Mouse (Mus musculus) G1E-ER4 (cell line): Measurements from ENCODE around the gene Dchs1. TPM values are rescaled to one million over a fixed set of nuclear protein-coding genes. Genes with fewer than 3 reads are reported as not detected.

Source experiments
- GATA1 ChIP-seq: IDR thresholded peaks from one replicate; pipeline ENCODE4 v1.8.0; 2012; ENCODE audit warnings: low read length, inconsistent platforms
- polyA plus RNA-seq: library from polyadenylated mRNA; stranded (reverse); fragments of >175 nt; gene quantifications from 2 replicates; pipeline ENCODE4 v1.2.3, GENCODE M21; 2012

Dchs1 gene
- polyA plus RNA-seq, 1 experiment, result not detected

DNA sequence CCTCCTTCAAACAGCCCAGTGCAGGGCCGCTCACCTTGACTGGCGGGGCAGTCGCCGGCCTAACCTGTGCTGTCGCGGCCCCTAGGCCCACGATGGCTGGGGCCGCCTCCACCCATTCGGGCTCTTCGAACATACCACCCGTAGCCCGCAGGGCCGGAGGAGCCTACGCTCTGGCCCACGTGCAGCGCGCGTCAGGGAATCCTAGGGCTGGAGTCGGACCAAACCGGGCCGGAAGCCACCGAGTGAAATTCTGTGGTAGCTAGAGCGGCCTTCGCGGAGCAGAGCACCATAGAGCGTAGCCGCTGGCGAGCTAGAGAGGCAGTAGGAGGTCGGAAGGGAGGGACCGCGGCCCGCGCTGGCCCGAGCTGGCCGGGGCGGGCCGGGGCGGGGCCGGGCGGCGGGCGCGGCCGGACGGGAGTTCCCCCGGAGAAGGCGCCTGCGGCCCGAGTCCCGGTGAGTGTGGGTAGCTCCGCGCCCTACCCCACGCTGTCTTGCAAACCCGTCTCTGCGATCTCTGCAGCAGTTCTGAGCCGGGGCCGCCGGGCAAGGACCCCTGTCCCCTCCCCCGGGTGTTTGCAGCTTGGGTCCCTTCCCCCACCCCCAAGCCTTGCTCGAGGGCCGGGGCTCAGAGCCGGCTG, 51.1 kb downstream of the Dchs1 start, which contains the start of gene Ilk:
TSS of gene Ilk (plus strand) at position 329 of the 638 bp plus-strand sequence.
- no peak for TF ChIP-seq GATA1

DNA sequence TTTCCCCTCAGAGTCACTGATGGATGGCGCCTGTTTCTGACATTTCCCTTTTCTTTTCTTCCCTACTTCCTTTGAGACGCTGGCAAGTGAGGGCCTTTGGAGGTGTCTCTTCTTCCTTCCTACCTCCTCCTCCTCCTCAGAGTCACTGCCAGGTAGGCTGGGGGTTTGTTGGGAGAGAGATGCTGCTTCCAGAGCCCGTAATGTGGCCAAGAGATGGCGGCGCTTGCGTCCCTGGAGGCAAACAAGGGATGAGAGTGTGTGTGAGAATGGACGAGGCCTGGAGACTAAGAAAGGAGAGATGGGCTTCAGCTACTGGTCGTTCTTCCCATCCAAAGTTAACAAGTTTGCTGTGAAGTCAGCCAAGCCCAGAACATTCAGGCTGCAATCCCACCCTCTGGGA, 52.6 kb downstream of the Dchs1 start:
- TF ChIP-seq GATA1, result no peak

DNA sequence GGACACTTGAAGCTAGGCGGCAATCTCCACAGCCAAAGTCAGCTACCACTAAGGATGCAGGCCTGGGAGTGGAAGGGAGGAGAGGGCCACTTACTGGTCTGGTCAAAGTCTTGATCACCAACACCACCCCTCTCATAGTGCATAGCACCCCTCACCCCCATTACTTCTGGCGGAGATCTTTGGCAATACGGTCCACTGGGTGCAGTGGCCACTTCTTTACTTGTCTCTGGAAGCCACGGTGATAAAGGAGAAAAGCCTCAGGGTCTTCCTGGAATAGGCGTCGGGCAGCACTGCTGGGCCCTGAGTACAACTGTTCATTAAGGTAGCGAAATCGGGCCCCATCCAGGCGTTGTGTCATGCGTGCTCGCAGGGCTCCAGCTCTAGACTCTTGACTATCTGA, 53.6 kb downstream of the Dchs1 start:
- no peak for TF ChIP-seq GATA1

DNA sequence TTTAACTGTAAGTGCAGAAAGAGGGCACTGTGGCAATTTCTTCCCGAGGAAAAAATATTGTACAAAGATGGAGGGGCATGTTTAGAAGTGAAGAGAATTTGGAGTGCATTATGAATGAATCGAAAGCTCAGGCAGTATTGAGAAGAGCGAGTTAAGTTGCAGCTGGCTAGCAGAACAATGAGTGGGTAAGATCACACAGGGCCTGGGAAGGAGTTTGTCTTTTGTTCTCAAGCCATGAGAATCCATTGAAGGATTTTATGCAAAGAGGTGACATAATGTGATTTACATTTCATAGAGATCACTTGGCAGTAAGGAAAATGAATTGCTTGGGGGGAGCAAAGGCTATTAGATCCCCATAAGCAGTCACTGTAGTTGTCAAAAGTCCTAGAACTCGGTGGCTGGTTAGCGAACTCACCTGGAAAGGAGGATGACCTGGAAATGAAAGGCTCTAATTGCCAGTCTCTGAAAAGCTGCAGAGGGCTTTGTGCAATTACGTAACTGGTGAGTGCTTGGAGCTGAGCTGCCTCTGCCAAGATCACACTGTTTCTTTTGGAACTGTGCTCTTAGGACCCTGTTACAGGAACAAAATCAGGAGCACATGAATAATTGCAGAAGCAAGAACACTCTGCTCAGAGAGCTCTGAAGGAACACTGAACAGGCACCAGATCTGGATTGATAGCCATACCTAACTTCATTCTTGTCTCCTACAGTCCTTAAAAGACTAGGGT, 58.6 kb downstream of the Dchs1 start:
- TF ChIP-seq GATA1, result no peak

DNA sequence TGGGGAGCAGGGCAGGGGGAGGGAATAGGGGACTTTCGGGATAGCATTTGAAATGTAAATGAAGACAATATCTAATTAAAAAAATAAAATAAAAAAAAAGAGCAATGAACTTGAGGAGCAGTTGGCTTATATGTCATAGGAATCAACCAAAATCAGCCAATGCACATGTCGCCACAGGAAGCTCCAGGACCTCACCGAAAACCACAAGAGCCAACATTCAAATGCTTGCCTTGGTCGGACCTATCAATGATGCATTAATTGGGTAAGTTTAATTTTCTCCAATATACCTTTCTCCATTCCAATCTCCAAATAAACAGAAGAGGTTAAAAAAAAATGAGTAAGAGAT, 60.5 kb downstream of the Dchs1 start:
- TF ChIP-seq GATA1, result no peak

DNA sequence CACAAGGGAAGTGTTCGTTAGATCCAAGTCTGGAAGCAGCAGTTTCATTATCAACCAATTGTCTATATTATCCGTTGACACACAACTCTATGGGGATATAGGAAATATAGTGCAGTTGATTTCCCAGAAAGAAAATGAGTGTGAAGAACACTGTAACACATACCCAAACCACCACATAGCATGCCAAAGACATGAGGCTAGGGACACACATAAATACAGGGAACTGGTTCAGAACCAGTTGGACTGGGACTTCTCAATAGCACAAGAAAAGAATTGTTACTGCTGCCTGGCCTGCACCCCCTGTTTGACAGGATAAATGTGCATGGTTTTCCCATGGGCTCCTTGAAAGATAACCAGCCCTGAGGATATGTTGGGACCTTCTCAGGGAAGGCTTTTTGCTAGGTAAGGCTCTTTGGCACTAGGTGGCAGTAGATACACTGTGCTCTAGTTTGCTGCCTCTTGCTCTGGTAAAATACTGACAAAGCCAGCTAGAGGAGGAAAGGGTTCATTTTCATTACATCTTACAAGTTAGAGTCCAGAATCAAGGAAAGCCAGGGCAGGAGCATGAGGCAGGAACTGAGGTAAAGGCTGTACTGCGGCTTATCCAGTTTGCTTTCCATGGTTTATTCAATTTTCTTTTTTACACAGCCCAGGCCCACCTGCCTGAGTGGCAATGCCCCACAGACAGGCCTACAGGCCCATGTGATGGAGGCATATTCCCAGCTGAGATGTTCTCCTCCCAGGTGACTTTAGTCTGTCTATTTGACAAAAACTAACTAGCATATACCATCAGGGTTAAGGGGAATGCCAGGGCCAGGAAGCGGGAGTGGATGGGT, 61.1 kb downstream of the Dchs1 start:
- TF ChIP-seq GATA1, result no peak

DNA sequence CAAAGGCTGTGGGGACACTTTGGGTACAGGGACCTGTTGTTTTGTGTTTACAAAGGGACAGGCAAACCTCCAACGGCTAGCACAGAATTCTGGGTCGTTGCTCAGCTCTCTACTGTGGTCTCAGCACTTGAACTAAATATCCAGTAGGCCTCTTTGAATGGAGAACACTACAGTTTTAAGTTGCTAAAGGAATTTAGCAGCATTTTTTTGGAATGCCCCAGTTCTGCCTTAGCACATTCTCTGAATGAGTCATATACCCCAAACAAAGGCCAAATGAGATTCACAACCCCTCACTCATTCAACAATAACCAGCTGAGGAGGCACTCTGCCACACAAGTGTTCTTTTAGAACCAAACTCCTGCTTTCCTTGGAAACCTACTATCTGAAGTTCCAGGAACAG, 65.5 kb downstream of the Dchs1 start:
- no peak for TF ChIP-seq GATA1

DNA sequence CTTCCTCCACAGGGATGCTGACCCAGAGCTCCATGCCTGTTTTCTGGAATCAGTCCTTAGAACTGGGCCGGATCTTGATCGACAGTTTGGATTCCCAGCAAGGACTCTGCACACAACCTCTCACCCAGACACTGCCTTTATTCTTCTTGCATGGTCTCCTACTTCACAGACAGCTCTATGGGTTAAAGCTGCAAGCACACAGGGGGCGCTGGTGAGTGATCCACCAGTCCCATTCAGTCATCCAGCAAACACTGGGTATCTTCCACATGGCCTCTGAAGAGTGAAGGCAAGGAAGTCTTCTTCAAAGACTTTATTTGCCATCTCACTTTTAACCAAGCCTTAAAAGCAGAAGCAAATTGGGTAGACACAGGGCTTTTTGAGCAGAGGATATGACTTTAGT, 72.1 kb downstream of the Dchs1 start:
- no peak for TF ChIP-seq GATA1

DNA sequence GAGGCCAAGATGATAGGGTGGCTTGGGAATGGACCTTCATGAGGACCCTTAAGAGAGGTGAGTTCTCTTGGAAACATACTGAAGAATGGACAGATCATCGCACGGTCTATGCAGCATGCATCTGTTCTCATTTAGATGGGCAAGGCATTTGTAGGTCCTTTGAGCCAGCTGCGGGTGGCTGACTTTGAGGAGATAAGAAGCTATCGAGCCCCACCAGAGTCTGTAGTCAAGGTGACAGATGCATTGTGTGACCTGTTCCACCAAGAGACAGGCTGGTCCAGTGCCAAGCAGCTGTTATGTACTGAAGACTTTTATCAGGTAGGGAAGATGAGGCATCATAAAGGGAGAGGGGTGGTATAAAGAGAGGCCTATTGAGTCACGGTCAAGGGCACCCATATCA, 78.7 kb downstream of the Dchs1 start:
- no peak for TF ChIP-seq GATA1

DNA sequence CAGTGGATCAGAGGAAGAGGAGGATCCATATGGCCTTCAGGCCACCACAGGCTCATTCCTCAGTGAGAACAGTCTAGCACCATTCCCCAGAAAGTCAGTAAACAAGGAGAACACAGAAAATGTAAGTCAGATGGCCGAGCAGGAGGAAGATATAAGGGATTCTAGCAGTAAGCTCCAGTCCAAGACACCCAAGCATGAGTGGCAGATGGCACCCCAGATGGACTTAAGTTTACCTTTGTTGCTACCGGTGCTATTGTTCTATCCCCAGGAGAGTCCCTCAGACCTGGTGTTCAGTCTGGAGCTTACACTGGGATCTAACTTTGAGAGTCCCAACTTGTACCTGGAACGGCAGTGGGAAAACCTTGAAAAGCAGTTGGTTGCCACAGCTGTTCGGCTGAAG, 83.6 kb downstream of the Dchs1 start:
- TF ChIP-seq GATA1, result no peak

DNA sequence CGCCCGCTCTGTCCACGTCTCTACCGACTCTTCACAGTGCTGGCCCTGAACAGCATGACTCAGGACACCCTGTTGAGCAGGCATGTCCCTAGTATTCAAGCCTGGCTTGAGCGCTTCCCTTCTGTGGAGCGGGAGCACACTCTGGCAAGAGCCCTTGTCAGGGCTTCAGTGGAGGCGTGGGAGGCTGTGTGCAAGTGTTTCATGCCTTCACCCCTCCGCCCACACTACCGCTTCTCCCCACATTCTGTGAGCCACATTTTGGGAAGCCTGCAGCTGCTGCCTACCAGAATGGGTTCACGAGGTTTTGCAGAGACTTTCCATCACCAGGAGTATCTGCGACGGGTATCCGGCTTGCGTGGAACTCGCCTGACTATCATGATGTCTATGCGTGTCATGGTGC, 84.3 kb downstream of the Dchs1 start:
- no peak for TF ChIP-seq GATA1

Other genes starting within 250 kb of the Dchs1 start
- gene Smpd1, start 233.3 kb downstream of the Dchs1 start, polyA plus RNA-seq, result 21.0 and 24.4 TPM in 2 replicates
- 0.05 TPM in 1 of 2 replicates, not detected in the other for gene Apbb1, start 206.0 kb downstream of the Dchs1 start, polyA plus RNA-seq
- not detected in 2 replicates for gene Hpx, start 187.5 kb downstream of the Dchs1 start, polyA plus RNA-seq
- 8.4 and 8.6 TPM in 2 replicates for gene Trim3, start 154.1 kb downstream of the Dchs1 start, polyA plus RNA-seq
- gene Timm10b, start 147.6 kb downstream of the Dchs1 start, polyA plus RNA-seq, result 339 and 340 TPM in 2 replicates
- 54.8 and 69.6 TPM in 2 replicates for gene Arfip2, start 147.2 kb downstream of the Dchs1 start, polyA plus RNA-seq
- 49.4 and 234 TPM in 2 replicates for gene Gm45799, start 147.1 kb downstream of the Dchs1 start, polyA plus RNA-seq
- not detected in 2 replicates for gene Dnhd1, start 136.8 kb downstream of the Dchs1 start, polyA plus RNA-seq
- 25.1 and 28.4 TPM in 2 replicates for gene Ilk, start 51.1 kb downstream of the Dchs1 start, polyA plus RNA-seq
- gene Rrp8, start 50.3 kb downstream of the Dchs1 start, polyA plus RNA-seq, result 26.5 and 34.9 TPM in 2 replicates
- 377 and 536 TPM in 2 replicates for gene Taf10, start 43.3 kb downstream of the Dchs1 start, polyA plus RNA-seq
- 36.5 and 56.7 TPM in 2 replicates for gene Tpp1, start 35.4 kb downstream of the Dchs1 start, polyA plus RNA-seq
- 208 and 243 TPM in 2 replicates for gene Mrpl17, start 23.4 kb upstream of the Dchs1 start, polyA plus RNA-seq
- gene Gm4070, start 166.3 kb upstream of the Dchs1 start, polyA plus RNA-seq, result not detected in 2 replicates